28 mouse cellular contexts compared by ENCODE assay signal in genomic region chr1:85827166-85827565, GRCm38 (mm10). TPM values are rescaled to one million over a fixed set of nuclear protein-coding genes. Genes with fewer than 3 reads are reported as not detected.
DNase-seq lines count a peak whose midpoint lies in the region; ATAC-seq and TF ChIP-seq lines count a peak whose summit lies in the region.
"Had no signal": no experiment of that assay in that cellular context is flagged by ENCODE, and none has a peak within 500 bp of the region (broad histone marks: within the 10 kb centered on the region; RNA-seq: fewer than 3 reads in every experiment).

No protein-coding gene starts in this region.

- no peak overlapping the region for H3K9ac ChIP-seq in liver, embryonic 11.5 days (ENCODE audit: low read depth, low read length)
- H3K9ac ChIP-seq: heart, embryonic 15.5 days; hindbrain, embryonic 14.5 days; limb, embryonic 15.5 days; liver, embryonic 15.5 days; midbrain, embryonic 12.5 days; neural tube, embryonic 12.5 days had no signal

- no peaks in the 10 kb centered on the region for H3K27me3 ChIP-seq in heart, embryonic 10.5 days (ENCODE audit: insufficient read depth, poor library complexity, severe bottlenecking)
- no peaks in the 10 kb centered on the region for H3K27me3 ChIP-seq in liver, embryonic 11.5 days (replicated peaks; ENCODE audit: control insufficient read depth, insufficient read depth, low read length)
- H3K27me3 ChIP-seq: heart, embryonic 15.5 days; limb, embryonic 15.5 days; liver, embryonic 15.5 days; megakaryocyte, embryonic 14.5 days; midbrain, embryonic 12.5 days; neural tube, embryonic 12.5 days had no signal

- no peak overlapping the region for H3K4me3 ChIP-seq in heart, embryonic 10.5 days
- no peak overlapping the region for H3K4me3 ChIP-seq in bone marrow macrophage, adult 2 months (ENCODE audit: insufficient read depth, low read length)
- no peak overlapping the region for H3K4me3 ChIP-seq in liver, embryonic 11.5 days (ENCODE audit: low read depth, low read length)
- H3K4me3 ChIP-seq: heart, embryonic 15.5 days; limb, embryonic 10.5 days; limb, embryonic 15.5 days; liver, embryonic 15.5 days; megakaryocyte, embryonic 14.5 days; midbrain, embryonic 12.5 days; myocyte; neural tube, embryonic 12.5 days had no signal

- no peaks in the 10 kb centered on the region for H3K9me3 ChIP-seq in heart, embryonic 10.5 days
- no peaks in the 10 kb centered on the region for H3K9me3 ChIP-seq in liver, embryonic 11.5 days (ENCODE audit: control insufficient read depth, low read length)
- H3K9me3 ChIP-seq: heart, embryonic 15.5 days; limb, embryonic 10.5 days; limb, embryonic 15.5 days; liver, embryonic 15.5 days; megakaryocyte, embryonic 14.5 days; midbrain, embryonic 12.5 days; neural tube, embryonic 12.5 days had no signal

- peaks cover 5% of the 10 kb centered on the region; the same call in 1 of the 2 replicates for H3K4me1 ChIP-seq in heart, embryonic 10.5 days
- peaks cover 42% of the 10 kb centered on the region for H3K4me1 ChIP-seq in bone marrow macrophage, adult 2 months (ENCODE audit: control insufficient read depth, insufficient read depth, low read length)
- no peaks in the 10 kb centered on the region for H3K4me1 ChIP-seq in liver, embryonic 11.5 days (replicated peaks; ENCODE audit: control insufficient read depth, insufficient read depth, low read length)
- H3K4me1 ChIP-seq: limb, embryonic 10.5 days; limb, embryonic 15.5 days; liver, embryonic 15.5 days; midbrain, embryonic 12.5 days; neural tube, embryonic 12.5 days had no signal

- 80% methylated on average over 5 of the region's 5 CpGs for WGBS in heart, embryonic 10.5 days
- 91% methylated on average over 5 of the region's 5 CpGs for WGBS in liver, embryonic 11.5 days

- no peak overlapping the region for H3K4me2 ChIP-seq in liver, embryonic 11.5 days
- H3K4me2 ChIP-seq: heart, embryonic 15.5 days; hindbrain, embryonic 14.5 days; limb, embryonic 15.5 days; liver, embryonic 15.5 days; midbrain, embryonic 12.5 days; neural tube, embryonic 12.5 days had no signal

- DNase-seq in heart, adult 8-10 months (ENCODE audit: low spot score): peak; percentile 24
- no peak for DNase-seq in heart, embryonic 10.5 days (ENCODE audit: low spot score)
- peak; percentile 68 to 69 for DNase-seq in gastrocnemius, adult 8-10 months (ENCODE audit: low spot score in 2 of 2)
- DNase-seq in lung, postnatal 14 days: peak; percentile 26
- DNase-seq in embryo, embryonic 10 days (ENCODE audit: low spot score): no peak
- DNase-seq in liver: no peak
- DNase-seq in liver, embryonic 11.5 days (ENCODE audit: low spot score): no peak
- DNase-seq: adrenal gland, adult 2 months; adrenal gland, postnatal 36 days; B cell, adult 2 months; cerebellum, adult 8-10 months; kidney, postnatal 14 days; layer of hippocampus, adult 9-11 months; right cerebral cortex, adult 18-20 months; right cerebral cortex, postnatal 4 days had no signal

- TF ChIP-seq CTCF in bone marrow macrophage, adult 2 months (IDR thresholded peaks at IDR 0.05; ENCODE audit: low read depth, low read length): no peak

- TF ChIP-seq POLR2A in bone marrow macrophage, adult 2 months (IDR thresholded peaks at IDR 0.05; ENCODE audit: borderline replicate concordance, low read depth, low read length): no peak

- peaks cover 26% of the 10 kb centered on the region for H3K36me3 ChIP-seq in heart, embryonic 10.5 days
- H3K36me3 ChIP-seq in liver, embryonic 11.5 days (ENCODE audit: control insufficient read depth, insufficient read depth, low read length): 0 out of 2 replicates have a peak, but pooled peaks cover 5% of the 10 kb centered on the region

- no peak overlapping the region for H3K27ac ChIP-seq in heart, embryonic 10.5 days
- peak overlapping the region; percentile 7; the same call in 1 of the 2 replicates for H3K27ac ChIP-seq in bone marrow macrophage, adult 2 months (ENCODE audit: insufficient read depth, low read depth, low read length)
- H3K27ac ChIP-seq in liver, embryonic 11.5 days (ENCODE audit: low read depth, low read length): no peak overlapping the region
- H3K27ac ChIP-seq: heart, embryonic 15.5 days; hindbrain, embryonic 14.5 days; limb, embryonic 10.5 days; limb, embryonic 15.5 days; liver, embryonic 15.5 days; midbrain, embryonic 12.5 days; neural tube, embryonic 12.5 days had no signal

- no peak for ATAC-seq in liver, embryonic 11.5 days (replicated peaks; ENCODE audit: low FRiP score)
- ATAC-seq: activated CD4-positive, CD25-positive, alpha-beta regulatory T cell, adult 4 months; forebrain, embryonic 14.5 days; intestine, postnatal 0 days had no signal

RNA-seq across cellular contexts. Expression of gene Cab39, which starts 33.9 kb away (rescaled TPM):
- total RNA-seq in heart, adult 8-10 months (2022): 100 to 1,000 TPM; 109 to 121 (median 111) TPM
- 24.2 and 31.6 TPM in 2 replicates for polyA plus RNA-seq in heart, embryonic 10.5 days (2016; fragmentation: Nextera tagmentation; extraction: Ambion mirVana)
- polyA plus RNA-seq in bone marrow macrophage, adult 2 months (2012; ENCODE audit: insufficient read depth, insufficient read length, missing spikeins): 110 and 119 TPM in 2 replicates
- 100 to 1,000 TPM; 177 to 206 (median 195) TPM for total RNA-seq in gastrocnemius, adult 8-10 months (2022)
- 29.2 and 32.6 TPM in 2 replicates for polyA plus RNA-seq in liver, embryonic 11.5 days (2014; fragmentation: Nextera tagmentation; extraction: Ambion mirVana)

RNA-seq across cellular contexts. Expression of gene A630001G21Rik, which starts 48.7 kb away (rescaled TPM):
- 1 to 10 TPM in 1 of 4 experiments, under 1 TPM in 3; 0.22 to 1.3 (median 0.34) TPM for total RNA-seq in heart, adult 8-10 months (2022)
- polyA plus RNA-seq in heart, embryonic 10.5 days (2016; fragmentation: Nextera tagmentation; extraction: Ambion mirVana): 1.0 and 1.2 TPM in 2 replicates
- polyA plus RNA-seq in bone marrow macrophage, adult 2 months (2012; ENCODE audit: insufficient read depth, insufficient read length, missing spikeins): 110 and 111 TPM in 2 replicates
- not detected for total RNA-seq in gastrocnemius, adult 8-10 months (2022)
- 3.2 and 3.5 TPM in 2 replicates for polyA plus RNA-seq in liver, embryonic 11.5 days (2014; fragmentation: Nextera tagmentation; extraction: Ambion mirVana)

Comparison
In these comparisons a context has a peak if more than half of its experiments do, and no peak if none do; other contexts are left out.
1. DNase-seq: peak in heart, adult 8-10 months (single experiment), gastrocnemius, adult 8-10 months (2 of 2) and lung, postnatal 14 days (single experiment); none in heart, embryonic 10.5 days (single experiment), embryo, embryonic 10 days (single experiment), liver (single experiment) and liver, embryonic 11.5 days (single experiment).
2. RNA of gene A630001G21Rik, which starts 48.7 kb away (polyA plus RNA-seq): 110 to 111 TPM in bone marrow macrophage, adult 2 months; 3.2 to 3.5 TPM in liver, embryonic 11.5 days and 1.0 to 1.2 TPM in heart, embryonic 10.5 days; every median in the first group is over 10 times any median in the second.